Mouse (Mus musculus) adrenal gland, adult 2 months (tissue): ENCODE measurements at regions not wholly inside any gene's neighbourhood (a gene's known extent, or its start where the extent isn't known, plus 50 kb on each side); places are given as distances from the start of the nearest gene placed in this dataset.
A peak's percentile ranks its signal among the peaks of the same experiment; 100 is the strongest.

Experiments used
- DNase-seq: peaks from one replicate; pipeline ENCODE4 v3.0.0; 2021

DNA sequence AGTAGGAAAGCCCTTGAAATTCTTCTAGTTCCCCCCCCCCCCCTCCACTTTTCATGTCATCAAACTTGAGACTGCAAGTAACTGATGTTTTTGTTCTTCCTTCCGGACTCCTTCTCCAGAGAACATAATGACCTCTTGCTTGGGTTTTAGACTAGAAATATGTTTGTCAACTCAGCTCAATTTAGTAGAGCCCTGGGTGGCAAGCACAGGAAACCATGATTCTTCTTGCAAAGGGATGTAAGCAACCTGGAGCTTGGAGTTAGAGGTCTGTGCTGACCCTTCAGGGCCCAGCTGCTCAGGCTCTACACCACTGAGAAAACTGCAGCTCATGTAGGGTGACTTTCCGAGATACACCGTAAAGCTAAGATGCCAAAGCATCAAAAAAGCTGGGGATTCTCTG, 127.2 kb upstream of the Meis1 start:
- no peak for DNase-seq

GRCm38 (mm10) chr11:19151026-19151425, 132.2 kb upstream of the Meis1 start:
- no peak for DNase-seq

GRCm38 (mm10) chr11:19153714-19154113, 134.9 kb upstream of the Meis1 start:
- DNase-seq, result no peak

DNA sequence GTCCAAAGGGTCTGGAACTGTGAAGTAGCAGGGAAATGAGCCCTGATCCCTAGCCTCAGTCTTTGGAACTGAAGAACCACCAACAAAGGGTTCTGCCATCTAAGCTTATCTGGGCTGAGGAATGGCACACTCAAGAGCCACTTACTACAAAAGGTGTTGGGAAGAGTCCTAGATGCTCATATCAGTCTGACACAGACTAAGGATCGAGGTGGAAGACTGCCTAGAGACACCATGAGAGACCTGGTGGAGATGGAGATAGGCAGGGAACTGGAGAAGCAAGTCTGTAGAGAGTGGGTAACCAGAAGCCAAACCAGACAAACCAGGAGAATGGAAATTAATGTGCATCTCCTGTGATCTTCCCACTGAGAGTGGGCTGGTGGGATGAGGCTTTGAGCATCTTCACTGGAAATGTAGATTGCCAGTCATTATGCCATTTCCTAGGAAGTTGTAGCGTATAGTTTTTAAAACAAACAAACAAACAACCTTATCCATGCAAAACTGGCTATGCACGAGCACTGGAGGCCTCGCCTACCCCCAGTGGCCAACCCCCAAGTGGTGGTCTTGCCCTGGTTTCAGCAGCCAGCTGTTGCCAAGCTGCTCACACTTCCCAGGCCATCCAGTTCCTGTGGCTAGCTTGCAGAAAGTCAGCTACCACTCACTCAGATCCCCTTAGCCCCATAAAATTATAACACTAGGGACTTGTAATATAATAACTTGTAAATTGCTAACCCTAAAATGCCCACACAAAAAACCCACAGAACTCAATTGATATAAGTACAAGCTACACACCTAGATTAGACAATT, 136.2 kb upstream of the Meis1 start:
- no peak for DNase-seq

- DNase-seq, result no peak
These were observed 136.8 kb upstream of the Meis1 start for GRCm38 (mm10) chr11:19155617-19155983.

DNA sequence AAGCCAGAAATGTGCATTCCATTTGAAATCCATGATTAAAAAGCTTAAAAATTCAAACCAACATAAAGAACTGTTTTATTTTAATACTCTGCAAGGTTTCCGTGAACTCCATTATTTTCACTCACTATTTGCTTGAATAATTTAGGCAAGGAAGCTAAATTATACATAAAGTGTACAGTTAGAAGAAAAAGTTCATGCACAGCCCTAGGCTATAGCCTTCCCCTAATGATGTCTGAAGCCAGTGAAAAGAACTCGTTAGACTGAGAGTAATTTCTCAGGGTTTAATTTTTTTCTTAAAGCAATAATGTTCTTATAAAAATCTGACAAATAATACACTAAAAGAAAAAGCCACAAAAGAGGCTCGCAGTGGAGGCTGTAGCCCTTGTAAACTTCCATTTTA, 141.4 kb upstream of the Meis1 start:
- no peak for DNase-seq

GRCm38 (mm10) chr11:19160669-19161068, 141.9 kb upstream of the Meis1 start:
- no peak for DNase-seq

- DNase-seq, result no peak
These were observed 152.2 kb upstream of the Meis1 start for GRCm38 (mm10) chr11:19170938-19171337.

DNA sequence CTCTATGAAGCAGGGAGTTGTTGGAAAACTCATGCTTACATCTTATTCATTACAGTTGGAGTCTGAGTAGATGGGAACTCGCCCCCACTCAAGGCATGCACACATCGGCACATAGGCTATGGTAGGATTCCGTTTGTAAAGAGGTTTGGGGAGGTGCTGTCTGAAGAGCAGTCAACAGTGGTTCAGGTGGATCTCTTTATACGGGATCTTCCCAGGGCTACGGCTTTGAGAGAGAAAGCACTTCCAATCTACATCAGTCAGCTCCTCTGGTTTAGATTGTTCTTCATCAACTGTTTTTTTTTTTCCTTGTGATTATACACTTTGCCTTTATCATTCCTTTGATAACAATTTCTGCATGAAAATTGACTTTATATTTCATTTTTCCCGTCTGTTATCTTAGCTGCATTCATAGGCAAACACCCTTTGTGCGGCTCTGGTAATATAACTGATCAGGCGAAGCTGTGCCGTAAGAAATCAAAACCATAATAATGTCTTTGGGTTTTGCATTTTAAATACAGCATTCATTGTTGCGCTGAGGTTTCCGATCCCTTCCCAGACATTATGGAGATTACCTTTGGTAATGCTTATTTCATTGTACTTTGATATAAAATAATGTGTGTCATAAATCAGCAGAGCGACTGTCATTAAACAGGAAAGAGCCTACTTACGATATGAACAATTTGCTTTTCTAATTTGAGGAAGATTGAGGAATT, 155.7 kb upstream of the Meis1 start:
- DNase-seq, result no peak

GRCm38 (mm10) chr11:19179290-19179689, 160.5 kb upstream of the Meis1 start:
- DNase-seq, result no peak

DNA sequence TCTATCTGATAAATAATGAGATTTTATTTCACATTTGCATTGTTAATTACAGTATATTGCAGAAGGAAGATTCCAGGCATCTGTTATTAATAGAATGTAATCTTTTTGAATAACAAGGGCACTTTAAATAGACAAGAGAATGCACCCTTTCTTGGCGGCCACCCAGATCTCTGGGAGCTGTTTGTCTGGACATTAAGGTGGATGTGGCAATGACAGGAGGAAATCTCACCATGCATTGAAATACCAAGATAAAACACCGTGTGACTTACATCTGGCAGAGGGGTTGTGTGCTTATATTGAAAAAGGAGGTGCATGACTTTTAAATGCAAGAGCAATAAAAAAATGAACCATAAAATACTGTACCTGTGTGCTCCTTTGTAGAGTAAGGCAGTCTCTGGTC, 171.0 kb upstream of the Meis1 start:
- no peak for DNase-seq

DNA sequence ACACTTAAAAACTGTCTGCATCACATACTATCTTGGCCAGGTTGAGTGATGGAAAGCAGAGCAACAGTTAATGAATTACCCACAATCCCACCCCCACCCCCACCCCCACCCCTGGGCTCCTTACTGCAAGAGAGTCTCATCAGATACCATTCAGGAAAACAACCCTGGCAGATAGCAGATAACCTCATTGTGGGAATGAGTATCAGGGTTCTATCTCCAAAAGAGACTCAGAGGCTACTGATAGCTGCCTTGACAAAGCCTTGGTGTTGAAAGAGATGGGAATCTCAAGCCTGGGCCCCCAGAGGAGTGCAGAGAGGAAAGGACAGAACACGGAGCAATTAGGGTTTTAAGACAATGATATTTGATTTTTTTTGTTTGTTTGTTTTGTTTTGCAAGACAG, 175.7 kb upstream of the Meis1 start:
- no peak for DNase-seq

GRCm38 (mm10) chr11:19197790-19198189, 179.0 kb upstream of the Meis1 start:
- DNase-seq, result no peak

- no peak for DNase-seq
These were observed 184.1 kb upstream of the Meis1 start for GRCm38 (mm10) chr11:19202602-19203517.

DNA sequence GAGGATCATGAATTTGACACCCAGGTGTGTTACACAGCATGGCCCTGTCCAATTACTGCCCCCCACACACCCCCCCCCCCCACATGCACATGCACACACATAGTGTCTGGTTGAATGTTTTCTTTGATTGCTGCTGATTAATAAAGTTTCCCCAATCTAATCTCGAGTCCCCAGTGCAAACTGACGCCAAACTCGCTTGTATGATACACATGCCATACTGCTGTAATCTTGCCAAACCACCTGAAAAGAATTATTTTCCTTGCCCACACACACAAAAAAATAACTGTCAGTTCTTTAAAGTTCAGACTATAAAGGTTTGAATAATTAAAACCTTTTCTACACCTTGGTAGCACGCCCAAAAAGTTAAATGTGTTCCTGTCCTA, 184.7 kb upstream of the Meis1 start:
- DNase-seq, result no peak

- DNase-seq, result peak; percentile 25
These were observed 185.2 kb upstream of the Meis1 start for GRCm38 (mm10) chr11:19203968-19204367.

- no peak for DNase-seq
These were observed 185.7 kb upstream of the Meis1 start for GRCm38 (mm10) chr11:19204521-19204920.

DNA sequence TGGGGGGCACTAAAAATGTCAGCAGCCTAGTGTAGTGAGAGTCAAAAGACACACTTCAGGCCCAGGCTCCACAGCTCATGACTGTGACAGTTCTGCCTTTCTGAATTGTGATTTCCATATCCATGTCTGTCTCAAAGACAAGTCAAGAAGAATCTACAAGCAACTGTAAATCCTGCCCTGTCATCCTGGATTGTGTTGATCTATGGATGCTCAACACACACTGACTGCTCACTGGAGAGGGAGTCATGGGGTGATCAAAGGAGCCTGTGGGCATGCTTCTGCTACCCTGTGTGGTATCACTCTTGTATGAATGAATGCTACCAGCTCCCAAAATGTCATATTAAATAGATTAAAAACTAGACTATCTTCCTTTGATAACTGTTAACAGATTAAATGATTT, 186.4 kb upstream of the Meis1 start:
- DNase-seq, result no peak

DNA sequence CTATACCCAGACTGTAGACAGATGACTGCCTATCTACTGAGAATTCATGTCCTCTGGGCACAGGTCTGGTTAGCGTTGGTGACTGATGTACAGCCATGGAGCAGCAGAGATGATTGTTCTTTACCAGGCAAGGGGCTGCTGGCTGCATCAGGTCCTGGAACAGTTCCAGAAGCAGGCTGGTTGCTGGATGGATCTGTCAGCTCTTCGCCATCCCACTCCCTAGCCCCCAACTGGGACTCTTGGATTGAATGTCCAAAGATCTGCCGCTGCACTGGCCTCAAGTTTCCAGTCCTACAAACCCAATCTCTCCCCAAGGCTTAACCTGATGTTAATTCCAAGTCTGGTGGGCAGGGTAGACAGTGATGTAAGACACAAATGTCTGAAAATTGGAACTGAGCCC, 200.7 kb upstream of the Meis1 start:
- no peak for DNase-seq

- no peak for DNase-seq
These were observed 202.7 kb upstream of the Meis1 start for GRCm38 (mm10) chr11:19221442-19221841.

DNA sequence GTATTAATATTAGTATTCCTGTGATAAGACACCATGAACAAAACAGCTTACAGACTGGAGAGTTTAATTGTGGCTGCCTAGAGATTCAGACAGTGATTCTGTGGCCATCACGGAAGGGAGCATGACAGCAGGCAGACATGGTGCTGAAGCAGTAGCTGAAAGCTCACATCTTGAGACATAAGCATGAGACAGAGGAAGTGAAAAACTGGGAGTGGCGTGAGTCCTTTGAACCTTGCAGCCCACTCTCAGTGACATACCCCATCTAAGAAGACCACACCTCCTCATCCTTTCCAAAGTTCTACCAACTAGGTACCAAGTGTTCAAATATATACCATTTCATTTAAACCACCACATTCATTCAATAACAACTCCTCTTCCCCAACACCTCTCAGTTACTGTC, 208.0 kb upstream of the Meis1 start:
- DNase-seq, result no peak

- DNase-seq, result no peak
These were observed 208.9 kb upstream of the Meis1 start for GRCm38 (mm10) chr11:19227716-19228115.
